Mouse (Mus musculus) heart, embryonic 10.5 days (tissue): Measurements from ENCODE around the gene Zfp52. TPM values are rescaled to one million over a fixed set of nuclear protein-coding genes. Genes with fewer than 3 reads are reported as not detected.

Experiments
- DNase-seq: peaks from one replicate; pipeline ENCODE4 v3.0.0-alpha.2; 2017; ENCODE audit warnings: low spot score
- H3K27ac ChIP-seq: fragments of 300-500 bp; sonication (generic); 2 replicates; pipeline ENCODE4 v1.5.1; 2016; ENCODE audit warnings: mild to moderate bottlenecking
- H3K27me3 ChIP-seq: fragments of 300-500 bp; sonication (generic); 2 replicates; pipeline ENCODE4 v1.6.1; 2016; ENCODE audit warnings: mild to moderate bottlenecking; ENCODE audit not compliant: poor library complexity, insufficient read depth, severe bottlenecking
- H3K36me3 ChIP-seq: fragments of 300-500 bp; sonication (generic); 2 replicates; pipeline ENCODE4 v1.6.1; 2016; ENCODE audit warnings: mild to moderate bottlenecking, moderate library complexity
- H3K4me1 ChIP-seq: fragments of 300-500 bp; sonication (generic); 2 replicates; pipeline ENCODE4 v1.6.1; 2016; ENCODE audit warnings: mild to moderate bottlenecking
- H3K4me3 ChIP-seq: fragments of 300-500 bp; sonication (generic); 2 replicates; pipeline ENCODE4 v1.5.1; 2016; ENCODE audit warnings: mild to moderate bottlenecking, moderate library complexity
- H3K9me3 ChIP-seq: fragments of 300-500 bp; sonication (generic); 2 replicates; pipeline ENCODE4 v1.6.1; 2016; ENCODE audit warnings: mild to moderate bottlenecking, moderate library complexity
- WGBS: fragments of 180-500 bp; shearing (Covaris S2); methylation state at CpG from one replicate; pipeline ENCODE4 v1.1.7; 2016; 5-methylcytosine and 5-hydroxymethylcytosine counted together
- polyA plus RNA-seq: library from polyadenylated mRNA; unstranded; fragments of >200 nt; fragmentation: Nextera tagmentation; extraction: Ambion mirVana; gene quantifications from 2 replicates; pipeline ENCODE4 v1.2.1, GENCODE M21; 2016

The Zfp52 gene
- polyA plus RNA-seq, result 2.0 and 2.1 TPM in 2 replicates

GRCm38 (mm10) chr17:21535096-21536001, at the start of gene Zfp52:
Gene Zfp52, plus strand, starts transcription at chr17:21535539.
- no peaks in the 10 kb centered on the region for H3K36me3 ChIP-seq
- peak within 1 kb of the TSS; percentile 75 for H3K27ac ChIP-seq
- H3K27me3 ChIP-seq, result no peaks in the 10 kb centered on the region
- DNase-seq, result peak; percentile 87
- H3K4me3 ChIP-seq, result peak within 1 kb of the TSS; percentile 69
- H3K4me1 ChIP-seq, result peaks cover 16% of the 10 kb centered on the region
- WGBS, result 3% methylated on average over 21 of the region's 21 CpGs
- H3K9me3 ChIP-seq, result no peaks in the 10 kb centered on the region

GRCm38 (mm10) chr17:21488760-21489499, 46.4 kb upstream of the Zfp52 start, which contains the start of gene Zfp53:
Gene Zfp53, plus strand, starts transcription at chr17:21488998.
- Histone ChIP-seq H3K4me1 (0 out of 2 replicates have a peak, but pooled peaks cover 4% of the 10 kb centered on the region), H3K27me3 (no peaks in the 10 kb centered on the region), H3K27ac (peak within 1 kb of the TSS; percentile 87), H3K4me3 (peak within 1 kb of the TSS; percentile 76), H3K9me3 (no peaks in the 10 kb centered on the region), H3K36me3 (peaks cover 3% of the 10 kb centered on the region; the same call in 1 of the 2 replicates)
- peak; percentile 96 for DNase-seq
- WGBS, result 1% methylated on average over 34 of the region's 34 CpGs

- Histone ChIP-seq H3K27ac (peak overlapping the region; percentile 87), H3K9me3 (no peaks in the 10 kb centered on the region), H3K27me3 (no peaks in the 10 kb centered on the region), H3K4me3 (peak overlapping the region; percentile 76), H3K4me1 (0 out of 2 replicates have a peak, but pooled peaks cover 4% of the 10 kb centered on the region), H3K36me3 (peaks cover 3% of the 10 kb centered on the region; the same call in 1 of the 2 replicates)
- no peak for DNase-seq
- WGBS, result 14% methylated on average over 8 of the region's 8 CpGs
These were observed 45.8 kb upstream of the Zfp52 start for GRCm38 (mm10) chr17:21489500-21490001.

GRCm38 (mm10) chr17:21501365-21501764, 34.0 kb upstream of the Zfp52 start:
- WGBS, result 75% methylated on average over 1 of the region's 1 CpGs
- Histone ChIP-seq H3K4me3 (no peak overlapping the region), H3K27ac (no peak overlapping the region), H3K27me3 (no peaks in the 10 kb centered on the region), H3K9me3 (no peaks in the 10 kb centered on the region), H3K4me1 (no peaks in the 10 kb centered on the region), H3K36me3 (peaks cover 12% of the 10 kb centered on the region)
- no peak for DNase-seq

- H3K27ac ChIP-seq, result no peak overlapping the region
- no peak for DNase-seq
- no peaks in the 10 kb centered on the region for H3K4me1 ChIP-seq
- H3K36me3 ChIP-seq, result peaks cover 17% of the 10 kb centered on the region
- 81% methylated on average over 1 of the region's 1 CpGs for WGBS
- no peak overlapping the region for H3K4me3 ChIP-seq
- no peaks in the 10 kb centered on the region for H3K9me3 ChIP-seq
- no peaks in the 10 kb centered on the region for H3K27me3 ChIP-seq
These were observed 30.8 kb upstream of the Zfp52 start for GRCm38 (mm10) chr17:21504524-21504923.

GRCm38 (mm10) chr17:21506258-21506657, 29.1 kb upstream of the Zfp52 start:
- no peaks in the 10 kb centered on the region for H3K27me3 ChIP-seq
- H3K4me3 ChIP-seq, result no peak overlapping the region
- no peak for DNase-seq
- H3K4me1 ChIP-seq, result no peaks in the 10 kb centered on the region
- H3K36me3 ChIP-seq, result peaks cover 18% of the 10 kb centered on the region
- no peak overlapping the region for H3K27ac ChIP-seq
- 94% methylated on average over 3 of the region's 3 CpGs for WGBS
- no peaks in the 10 kb centered on the region for H3K9me3 ChIP-seq

- DNase-seq, result no peak
- no peaks in the 10 kb centered on the region for H3K4me1 ChIP-seq
These were observed 25.6 kb upstream of the Zfp52 start for GRCm38 (mm10) chr17:21509756-21510155.

GRCm38 (mm10) chr17:21515403-21516105, 19.8 kb upstream of the Zfp52 start:
- no peaks in the 10 kb centered on the region for H3K4me1 ChIP-seq
- peaks cover 4% of the 10 kb centered on the region; the same call in 1 of the 2 replicates for H3K36me3 ChIP-seq
- 2% methylated on average over 8 of the region's 8 CpGs for WGBS
- peak overlapping the region; percentile 73 for H3K4me3 ChIP-seq
- H3K27me3 ChIP-seq, result no peaks in the 10 kb centered on the region
- H3K9me3 ChIP-seq, result no peaks in the 10 kb centered on the region
- DNase-seq, result no peak
- H3K27ac ChIP-seq, result peak overlapping the region; percentile 93

More at GRCm38 (mm10) chr17:21509756-21510155, 25.6 kb upstream of the Zfp52 start:
- no peak overlapping the region for H3K27ac ChIP-seq
- peaks cover 23% of the 10 kb centered on the region for H3K36me3 ChIP-seq
- H3K27me3 ChIP-seq, result no peaks in the 10 kb centered on the region
- no peaks in the 10 kb centered on the region for H3K9me3 ChIP-seq
- no peak overlapping the region for H3K4me3 ChIP-seq

GRCm38 (mm10) chr17:21516201-21517129, 18.9 kb upstream of the Zfp52 start:
- WGBS, result under 1% methylated on average over 37 of the region's 37 CpGs
- Histone ChIP-seq H3K4me3 (peak overlapping the region; percentile 73), H3K27ac (peak overlapping the region; percentile 93), H3K4me1 (no peaks in the 10 kb centered on the region), H3K36me3 (peaks cover 4% of the 10 kb centered on the region; the same call in 1 of the 2 replicates), H3K9me3 (no peaks in the 10 kb centered on the region), H3K27me3 (no peaks in the 10 kb centered on the region)
- peak; percentile 91 for DNase-seq

- peak overlapping the region; percentile 93 for H3K27ac ChIP-seq
- no peak for DNase-seq
- no peaks in the 10 kb centered on the region for H3K9me3 ChIP-seq
- no peaks in the 10 kb centered on the region for H3K27me3 ChIP-seq
- WGBS, result 41% methylated on average over 4 of the region's 4 CpGs
- H3K36me3 ChIP-seq, result peaks cover 1% of the 10 kb centered on the region; the same call in 1 of the 2 replicates
- no peaks in the 10 kb centered on the region for H3K4me1 ChIP-seq
- H3K4me3 ChIP-seq, result peak overlapping the region; percentile 73
These were observed 18.1 kb upstream of the Zfp52 start for GRCm38 (mm10) chr17:21517130-21517671.

GRCm38 (mm10) chr17:21526270-21526669, 9.1 kb upstream of the Zfp52 start:
- Histone ChIP-seq H3K4me1 (no peaks in the 10 kb centered on the region), H3K4me3 (no peak overlapping the region), H3K27ac (no peak overlapping the region), H3K27me3 (no peaks in the 10 kb centered on the region), H3K36me3 (no peaks in the 10 kb centered on the region), H3K9me3 (no peaks in the 10 kb centered on the region)
- no peak for DNase-seq
